Mouse (Mus musculus): ENCODE results near the gene Bcl3. TPM values are rescaled to one million over a fixed set of nuclear protein-coding genes. Genes with fewer than 3 reads are reported as not detected.

Bcl3 gene
- polyA plus RNA-seq, 1 experiment from 2014 or later: 3.3 TPM

- H3K4me3 ChIP-seq (ENCODE audit: low read length): no peak overlapping the region
- H3K9me3 ChIP-seq (ENCODE audit: low read length): 0 out of 2 replicates have a peak, but pooled peaks cover 2% of the 10 kb centered on the region
- ATAC-seq (ENCODE audit: low FRiP score, low TSS enrichment): no peak
- H3K27me3 ChIP-seq (ENCODE audit: insufficient read depth, low read length): no peaks in the 10 kb centered on the region
- H3K4me2 ChIP-seq (replicated peaks; ENCODE audit: low read depth, low read length): no peak overlapping the region
- no peaks in the 10 kb centered on the region for H3K4me1 ChIP-seq (ENCODE audit: insufficient read depth, low read length)
- H3K36me3 ChIP-seq (ENCODE audit: insufficient read depth, low read length): no peaks in the 10 kb centered on the region
- no peak overlapping the region for H3K27ac ChIP-seq (ENCODE audit: low read length)
- WGBS: 84% methylated on average over 8 of the region's 8 CpGs
- no peak overlapping the region for H3K9ac ChIP-seq (replicated peaks; ENCODE audit: low read length)
Measured at GRCm38 (mm10) chr7:19778645-19779044, 43.9 kb downstream of the Bcl3 start.

GRCm38 (mm10) chr7:19777049-19777723 is 45.4 kb downstream of the Bcl3 start:
- no peak overlapping the region for H3K4me2 ChIP-seq (replicated peaks; ENCODE audit: low read depth, low read length)
- no peaks in the 10 kb centered on the region for H3K4me1 ChIP-seq (ENCODE audit: insufficient read depth, low read length)
- no peaks in the 10 kb centered on the region for H3K36me3 ChIP-seq (ENCODE audit: insufficient read depth, low read length)
- no peak overlapping the region for H3K4me3 ChIP-seq (ENCODE audit: low read length)
- 0 out of 2 replicates have a peak, but pooled peaks cover 2% of the 10 kb centered on the region for H3K9me3 ChIP-seq (ENCODE audit: low read length)
- H3K9ac ChIP-seq (replicated peaks; ENCODE audit: low read length): no peak overlapping the region
- no peaks in the 10 kb centered on the region for H3K27me3 ChIP-seq (ENCODE audit: insufficient read depth, low read length)
- no peak for ATAC-seq (ENCODE audit: low FRiP score, low TSS enrichment)
- no peak overlapping the region for H3K27ac ChIP-seq (ENCODE audit: low read length)
- 89% methylated on average over 11 of the region's 11 CpGs for WGBS

- 49% methylated on average over 4 of the region's 4 CpGs for WGBS
- Histone ChIP-seq H3K9ac (replicated peaks; ENCODE audit: low read length) (peak overlapping the region; percentile 33; the same call in 1 of the 2 replicates), H3K9me3 (ENCODE audit: low read length) (no peaks in the 10 kb centered on the region), H3K36me3 (ENCODE audit: insufficient read depth, low read length) (peaks cover 8% of the 10 kb centered on the region; the same call in 1 of the 2 replicates), H3K4me3 (ENCODE audit: low read length) (no peak overlapping the region; the same call in 1 of the 2 replicates), H3K4me2 (replicated peaks; ENCODE audit: low read depth, low read length) (peak overlapping the region; percentile 92), H3K27ac (ENCODE audit: low read length) (peak overlapping the region; percentile 78), H3K27me3 (ENCODE audit: insufficient read depth, low read length) (no peaks in the 10 kb centered on the region), H3K4me1 (ENCODE audit: insufficient read depth, low read length) (peaks cover 39% of the 10 kb centered on the region)
- ATAC-seq (ENCODE audit: low FRiP score, low TSS enrichment): no peak
Measured at GRCm38 (mm10) chr7:19771682-19772081, 50.9 kb downstream of the Bcl3 start.

GRCm38 (mm10) chr7:19770984-19771391 is 51.6 kb downstream of the Bcl3 start, which contains the start of gene Bcam:
TSS of gene Bcam (minus strand) at chr7:19771016.
- Histone ChIP-seq H3K9me3 (ENCODE audit: low read length) (no peaks in the 10 kb centered on the region), H3K27me3 (ENCODE audit: insufficient read depth, low read length) (no peaks in the 10 kb centered on the region), H3K9ac (replicated peaks; ENCODE audit: low read length) (peak within 1 kb of the TSS; percentile 90), H3K36me3 (ENCODE audit: insufficient read depth, low read length) (peaks cover 13% of the 10 kb centered on the region), H3K4me3 (ENCODE audit: low read length) (peak within 1 kb of the TSS; percentile 76), H3K27ac (ENCODE audit: low read length) (peak within 1 kb of the TSS; percentile 96), H3K4me1 (ENCODE audit: insufficient read depth, low read length) (peaks cover 39% of the 10 kb centered on the region), H3K4me2 (replicated peaks; ENCODE audit: low read depth, low read length) (peak within 1 kb of the TSS; percentile 92)
- peak; percentile 90 for ATAC-seq (ENCODE audit: low FRiP score, low TSS enrichment)
- WGBS: 2% methylated on average over 9 of the region's 9 CpGs

GRCm38 (mm10) chr7:19770375-19770754 is 52.2 kb downstream of the Bcl3 start:
- Histone ChIP-seq H3K9ac (replicated peaks; ENCODE audit: low read length) (peak overlapping the region; percentile 90), H3K9me3 (ENCODE audit: low read length) (no peaks in the 10 kb centered on the region), H3K4me1 (ENCODE audit: insufficient read depth, low read length) (peaks cover 39% of the 10 kb centered on the region), H3K4me2 (replicated peaks; ENCODE audit: low read depth, low read length) (peak overlapping the region; percentile 92), H3K27me3 (ENCODE audit: insufficient read depth, low read length) (no peaks in the 10 kb centered on the region), H3K4me3 (ENCODE audit: low read length) (peak overlapping the region; percentile 76), H3K27ac (ENCODE audit: low read length) (peak overlapping the region; percentile 96), H3K36me3 (ENCODE audit: insufficient read depth, low read length) (peaks cover 19% of the 10 kb centered on the region)
- WGBS: under 1% methylated on average over 28 of the region's 28 CpGs
- ATAC-seq (ENCODE audit: low FRiP score, low TSS enrichment): peak; percentile 69

- Histone ChIP-seq H3K27ac (ENCODE audit: low read length) (peak overlapping the region; percentile 96), H3K27me3 (ENCODE audit: insufficient read depth, low read length) (no peaks in the 10 kb centered on the region), H3K4me1 (ENCODE audit: insufficient read depth, low read length) (peaks cover 39% of the 10 kb centered on the region), H3K9me3 (ENCODE audit: low read length) (no peaks in the 10 kb centered on the region), H3K36me3 (ENCODE audit: insufficient read depth, low read length) (peaks cover 24% of the 10 kb centered on the region), H3K4me2 (replicated peaks; ENCODE audit: low read depth, low read length) (peak overlapping the region; percentile 92), H3K9ac (replicated peaks; ENCODE audit: low read length) (peak overlapping the region; percentile 90), H3K4me3 (ENCODE audit: low read length) (peak overlapping the region; percentile 76)
- WGBS: 7% methylated on average over 16 of the region's 16 CpGs
- no peak for ATAC-seq (ENCODE audit: low FRiP score, low TSS enrichment)
Measured at GRCm38 (mm10) chr7:19769434-19770374, 52.9 kb downstream of the Bcl3 start.

GRCm38 (mm10) chr7:19769001-19769400 is 53.6 kb downstream of the Bcl3 start:
- H3K4me2 ChIP-seq (replicated peaks; ENCODE audit: low read depth, low read length): peak overlapping the region; percentile 92
- H3K9me3 ChIP-seq (ENCODE audit: low read length): no peaks in the 10 kb centered on the region
- H3K4me3 ChIP-seq (ENCODE audit: low read length): peak overlapping the region; percentile 76
- H3K9ac ChIP-seq (replicated peaks; ENCODE audit: low read length): peak overlapping the region; percentile 90
- peak overlapping the region; percentile 96 for H3K27ac ChIP-seq (ENCODE audit: low read length)
- peaks cover 31% of the 10 kb centered on the region for H3K36me3 ChIP-seq (ENCODE audit: insufficient read depth, low read length)
- H3K27me3 ChIP-seq (ENCODE audit: insufficient read depth, low read length): no peaks in the 10 kb centered on the region
- ATAC-seq (ENCODE audit: low FRiP score, low TSS enrichment): peak; percentile 37
- WGBS: 16% methylated on average over 4 of the region's 4 CpGs
- peaks cover 39% of the 10 kb centered on the region for H3K4me1 ChIP-seq (ENCODE audit: insufficient read depth, low read length)

- peak overlapping the region; percentile 92 for H3K4me2 ChIP-seq (replicated peaks; ENCODE audit: low read depth, low read length)
- peak overlapping the region; percentile 76 for H3K4me3 ChIP-seq (ENCODE audit: low read length)
- H3K27me3 ChIP-seq (ENCODE audit: insufficient read depth, low read length): no peaks in the 10 kb centered on the region
- peak; percentile 10 for ATAC-seq (ENCODE audit: low FRiP score, low TSS enrichment)
- H3K9ac ChIP-seq (replicated peaks; ENCODE audit: low read length): peak overlapping the region; percentile 90
- peaks cover 39% of the 10 kb centered on the region for H3K4me1 ChIP-seq (ENCODE audit: insufficient read depth, low read length)
- 31% methylated on average over 14 of the region's 14 CpGs for WGBS
- peaks cover 39% of the 10 kb centered on the region for H3K36me3 ChIP-seq (ENCODE audit: insufficient read depth, low read length)
- no peaks in the 10 kb centered on the region for H3K9me3 ChIP-seq (ENCODE audit: low read length)
- peak overlapping the region; percentile 96 for H3K27ac ChIP-seq (ENCODE audit: low read length)
Measured at GRCm38 (mm10) chr7:19768251-19768650, 54.3 kb downstream of the Bcl3 start.

GRCm38 (mm10) chr7:19764581-19764980 is 58.0 kb downstream of the Bcl3 start:
- no peak overlapping the region for H3K4me2 ChIP-seq (replicated peaks; ENCODE audit: low read depth, low read length)
- peaks cover 51% of the 10 kb centered on the region for H3K36me3 ChIP-seq (ENCODE audit: insufficient read depth, low read length)
- ATAC-seq (ENCODE audit: low FRiP score, low TSS enrichment): no peak
- 77% methylated on average over 9 of the region's 9 CpGs for WGBS
- H3K9ac ChIP-seq (replicated peaks; ENCODE audit: low read length): no peak overlapping the region
- no peaks in the 10 kb centered on the region for H3K9me3 ChIP-seq (ENCODE audit: low read length)
- no peak overlapping the region for H3K27ac ChIP-seq (ENCODE audit: low read length)
- peaks cover 18% of the 10 kb centered on the region for H3K4me1 ChIP-seq (ENCODE audit: insufficient read depth, low read length)
- no peak overlapping the region for H3K4me3 ChIP-seq (ENCODE audit: low read length)
- no peaks in the 10 kb centered on the region for H3K27me3 ChIP-seq (ENCODE audit: insufficient read depth, low read length)

All from kidney, embryonic 16.5 days (tissue).